Mouse (Mus musculus): ENCODE measurements around the gene Dram1.

DNA sequence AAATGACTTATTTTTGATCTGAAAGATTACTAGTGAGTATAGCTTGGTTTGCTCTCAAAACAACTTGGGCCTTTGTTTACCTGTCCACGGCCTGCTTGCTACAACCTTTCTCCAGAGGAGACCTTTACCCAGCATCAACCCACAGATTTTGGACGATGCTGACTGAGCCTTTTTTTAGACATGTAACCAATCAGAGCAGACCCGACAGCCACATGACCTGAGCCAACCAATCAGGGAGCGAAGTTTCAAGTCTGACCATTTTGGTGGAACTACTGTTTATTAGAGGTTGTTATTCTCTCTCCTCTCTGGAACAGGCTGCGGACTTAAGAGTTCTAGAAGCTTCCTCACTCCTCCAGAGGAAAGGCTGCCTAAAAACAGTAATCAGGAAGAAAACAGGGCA, 57.1 kb downstream of the Dram1 start:
- TF ChIP-seq CTCF (IDR thresholded peaks at IDR 0.05; ENCODE audit: control insufficient read depth, insufficient read depth, low read length) (no peak), POLR2A (IDR thresholded peaks at IDR 0.05; ENCODE audit: borderline replicate concordance, control insufficient read depth, low read depth, low read length) (no peak)

Measured in bone marrow, adult 2 months (tissue).